Mouse (Mus musculus) myocyte (in vitro differentiated cells): Measurements from ENCODE around the gene Crybb1. TPM values are rescaled to one million over a fixed set of nuclear protein-coding genes. Genes with fewer than 3 reads are reported as not detected.
A peak's percentile ranks its signal among the peaks of the same experiment; 100 is the strongest.

Experiments used
- H3K27me3 ChIP-seq: one replicate; pipeline ENCODE4 v1.6.1; 2011; ENCODE audit not compliant: control insufficient read depth, insufficient read depth, insufficient read length
- H3K36me3 ChIP-seq: one replicate; pipeline ENCODE4 v1.6.1; 2011; ENCODE audit not compliant: control insufficient read depth, insufficient read depth
- H3K4me2 ChIP-seq: one replicate; pipeline ENCODE4 v1.6.1; 2011; ENCODE audit warnings: low read depth, control low read depth
- H3K4me3 ChIP-seq: one replicate; pipeline ENCODE4 v1.5.1; 2011; ENCODE audit warnings: mild to moderate bottlenecking, control low read depth, moderate library complexity
- H3K79me2 ChIP-seq: one replicate; pipeline ENCODE4 v1.6.1; 2011; ENCODE audit not compliant: control insufficient read depth, insufficient read depth
- H3ac ChIP-seq: one replicate; pipeline ENCODE4 v1.6.1; 2011; ENCODE audit not compliant: control insufficient read depth, insufficient read length
- CEBPB ChIP-seq: IDR thresholded peaks from 2 replicates; pipeline ENCODE4 v1.6.1; 2011; ENCODE audit warnings: mild to moderate bottlenecking, moderate library complexity; ENCODE audit not compliant: poor library complexity, insufficient read depth, severe bottlenecking
- E2F4 ChIP-seq: IDR thresholded peaks from one replicate; pipeline ENCODE4 v1.6.1; 2011; ENCODE audit warnings: mild to moderate bottlenecking, control low read depth, moderate library complexity; ENCODE audit not compliant: insufficient read depth
- MAX ChIP-seq: IDR thresholded peaks from one replicate; pipeline ENCODE4 v1.6.1; 2011; ENCODE audit warnings: low read depth, mild to moderate bottlenecking, control low read depth
- MYOD1 ChIP-seq, 3 experiments: IDR thresholded peaks; one replicate each; pipeline ENCODE4 v1.6.1; 2011; ENCODE audit warnings: control low read depth in 2 of 3, low read depth in 2 of 3, mild to moderate bottlenecking in 2 of 3, moderate library complexity in 1 of 3; ENCODE audit not compliant: insufficient read length in 2 of 3, control insufficient read depth in 1 of 3
- MYOG ChIP-seq, 3 experiments: IDR thresholded peaks; one replicate each; pipeline ENCODE4 v1.6.1; 2011; ENCODE audit warnings: control low read depth in 2 of 3, low read depth in 2 of 3, mild to moderate bottlenecking in 2 of 3; ENCODE audit not compliant: insufficient read length in 2 of 3, control insufficient read depth in 1 of 3, insufficient read depth in 1 of 3
- POLR2A ChIP-seq: IDR thresholded peaks from one replicate; pipeline ENCODE4 v1.6.1; 2011; ENCODE audit warnings: low read depth, mild to moderate bottlenecking, control low read depth, moderate library complexity; ENCODE audit not compliant: insufficient read length
- POLR2AphosphoS2 ChIP-seq: IDR thresholded peaks from one replicate; pipeline ENCODE4 v1.6.1; 2011; ENCODE audit warnings: low read depth, control low read depth; ENCODE audit not compliant: insufficient read length
- REST ChIP-seq: IDR thresholded peaks from one replicate; pipeline ENCODE4 v1.6.1; 2011; ENCODE audit warnings: mild to moderate bottlenecking, control low read depth, moderate library complexity; ENCODE audit not compliant: insufficient read depth, insufficient read length
- SRF ChIP-seq: IDR thresholded peaks from one replicate; pipeline ENCODE4 v1.6.1; 2011; ENCODE audit warnings: low read depth; ENCODE audit not compliant: control insufficient read depth, insufficient read length
- TCF12 ChIP-seq: IDR thresholded peaks from one replicate; pipeline ENCODE4 v1.6.1; 2011; ENCODE audit warnings: mild to moderate bottlenecking, control low read depth; ENCODE audit not compliant: poor library complexity, insufficient read depth, severe bottlenecking
- TCF3 ChIP-seq: IDR thresholded peaks from one replicate; pipeline ENCODE4 v1.6.1; 2011; ENCODE audit warnings: low read depth, control low read depth; ENCODE audit not compliant: insufficient read length
- USF1 ChIP-seq: IDR thresholded peaks from one replicate; pipeline ENCODE4 v1.6.1; 2011; ENCODE audit warnings: low read depth, mild to moderate bottlenecking, control low read depth, moderate library complexity
- polyA plus RNA-seq: library from polyadenylated mRNA; unstranded; fragments of >200 nt; fragmentation: generic; extraction: Trizol; gene quantifications from one replicate; pipeline ENCODE4 v1.2.1, GENCODE M21; 2012; ENCODE audit warnings: missing spikeins

Crybb1 gene
- polyA plus RNA-seq, 1 experiment = 0.36 TPM

DNA sequence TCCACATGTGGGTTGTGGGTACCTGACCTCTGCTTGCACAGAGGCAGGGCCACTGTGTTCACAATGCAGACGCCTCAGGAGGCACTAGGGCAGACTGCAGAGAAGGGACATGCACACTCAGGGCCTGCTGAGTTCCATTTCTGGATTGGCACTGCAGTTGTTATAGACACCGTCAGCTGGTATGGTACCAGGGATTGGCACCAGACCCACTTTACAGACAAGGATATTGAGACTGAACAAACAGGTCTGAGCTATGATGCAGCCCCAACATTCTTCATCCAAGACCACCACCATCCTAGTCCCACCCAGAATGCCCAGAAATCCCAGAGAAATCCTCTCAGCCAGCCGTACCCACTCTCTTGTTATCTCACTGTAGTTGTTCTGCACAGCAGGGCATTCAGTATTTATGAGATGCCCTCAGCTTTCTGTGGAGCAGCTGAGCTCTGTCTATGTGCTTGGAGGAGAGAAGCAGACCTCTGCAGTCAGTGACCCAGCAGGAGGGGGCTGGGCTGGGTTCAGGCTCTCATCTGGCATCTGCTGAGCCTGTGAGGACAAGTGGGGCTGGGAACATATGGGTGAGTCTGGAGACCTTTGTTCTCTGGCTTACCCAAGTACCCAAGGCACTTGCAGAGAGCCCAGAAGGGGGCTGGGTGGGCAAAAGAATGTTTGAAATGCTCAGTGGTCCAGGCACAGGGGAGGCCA, 16.7 kb upstream of the Crybb1 start:
- no peaks in the 10 kb centered on the region for H3K36me3 ChIP-seq
- H3K4me2 ChIP-seq = no peak overlapping the region
- H3K27me3 ChIP-seq = no peaks in the 10 kb centered on the region
- no peaks in the 10 kb centered on the region for H3K79me2 ChIP-seq
- H3ac ChIP-seq = no peak overlapping the region
- no peak overlapping the region for H3K4me3 ChIP-seq
- no peak for TF ChIP-seq MAX
- TF ChIP-seq MYOG (IDR thresholded peaks at IDR 0.05; ENCODE audit: control insufficient read depth in 1 of 3, insufficient read depth in 1 of 3, insufficient read length in 2 of 3, low read depth in 2 of 3) = no peak
- no peak for TF ChIP-seq POLR2AphosphoS2
- TF ChIP-seq E2F4 = no peak
- no peak for TF ChIP-seq USF1
- no peak for TF ChIP-seq MYOD1 (IDR thresholded peaks at IDR 0.05; ENCODE audit: control insufficient read depth in 1 of 3, insufficient read length in 2 of 3, low read depth in 2 of 3)
- TF ChIP-seq POLR2A = no peak
- TF ChIP-seq CEBPB = no peak

DNA sequence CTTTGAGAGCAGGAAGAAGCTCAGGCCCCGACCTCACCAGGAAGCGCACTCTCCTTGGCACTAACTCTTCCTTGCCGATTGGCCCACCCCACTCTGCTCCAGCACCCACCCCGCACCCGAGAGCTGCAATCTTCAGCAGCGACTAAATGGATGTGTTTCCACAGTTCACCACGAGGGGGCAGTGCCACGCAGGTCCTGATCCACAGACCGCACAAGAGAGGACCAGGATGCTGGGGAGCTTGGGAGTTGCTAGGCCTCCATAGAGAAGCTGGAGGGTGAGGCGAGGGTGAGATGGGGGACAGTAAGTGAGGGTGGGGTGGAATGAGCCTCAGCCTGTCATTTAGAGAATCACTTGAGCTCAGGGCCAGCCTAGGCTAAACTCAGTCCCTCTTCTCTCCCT, 14.9 kb upstream of the Crybb1 start:
- Histone ChIP-seq H3K4me3 (no peak overlapping the region), H3K4me2 (peak overlapping the region; percentile 26), H3K27me3 (no peaks in the 10 kb centered on the region), H3ac (no peak overlapping the region), H3K36me3 (no peaks in the 10 kb centered on the region), H3K79me2 (no peaks in the 10 kb centered on the region)
- TF ChIP-seq SRF = no peak
- TF ChIP-seq POLR2AphosphoS2 = no peak
- no peak for TF ChIP-seq REST
- TF ChIP-seq TCF3 = no peak
- TF ChIP-seq MYOD1 (IDR thresholded peaks at IDR 0.05; ENCODE audit: control insufficient read depth in 1 of 3, insufficient read length in 2 of 3, low read depth in 2 of 3) = no peak
- TF ChIP-seq USF1 = no peak
- TF ChIP-seq MYOG (IDR thresholded peaks at IDR 0.05; ENCODE audit: control insufficient read depth in 1 of 3, insufficient read depth in 1 of 3, insufficient read length in 2 of 3, low read depth in 2 of 3) = no peak
- no peak for TF ChIP-seq E2F4
- no peak for TF ChIP-seq MAX
- TF ChIP-seq TCF12 = no peak
- no peak for TF ChIP-seq CEBPB
- no peak for TF ChIP-seq POLR2A

DNA sequence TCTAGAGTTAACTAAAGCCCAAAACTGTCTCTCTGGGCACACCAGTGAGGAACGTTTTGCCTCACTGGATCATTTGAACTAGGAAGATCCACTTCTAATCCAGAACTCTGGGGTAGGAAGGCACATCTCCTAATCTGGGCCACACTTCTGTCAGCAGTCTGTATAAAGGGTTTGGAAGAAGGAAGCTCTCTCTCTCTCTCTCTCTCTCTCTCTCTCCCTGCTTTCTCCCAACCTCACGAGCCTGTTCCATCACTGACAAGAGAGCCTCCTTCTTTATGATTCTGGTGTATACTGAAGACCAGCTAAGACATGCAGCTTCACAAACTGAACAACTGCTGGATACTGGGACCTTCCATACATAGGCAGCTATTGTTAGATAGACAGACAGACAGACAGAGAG, 13.8 kb upstream of the Crybb1 start:
- H3K79me2 ChIP-seq = no peaks in the 10 kb centered on the region
- no peak for TF ChIP-seq TCF12
- no peak for TF ChIP-seq MAX
- TF ChIP-seq SRF = no peak
- no peak for TF ChIP-seq CEBPB
- TF ChIP-seq MYOD1 (IDR thresholded peaks at IDR 0.05; ENCODE audit: control insufficient read depth in 1 of 3, insufficient read length in 2 of 3, low read depth in 2 of 3) = no peak
- no peak for TF ChIP-seq MYOG (IDR thresholded peaks at IDR 0.05; ENCODE audit: control insufficient read depth in 1 of 3, insufficient read depth in 1 of 3, insufficient read length in 2 of 3, low read depth in 2 of 3)
- no peaks in the 10 kb centered on the region for H3K36me3 ChIP-seq
- H3K4me2 ChIP-seq = no peak overlapping the region
- H3ac ChIP-seq = no peak overlapping the region
- no peak overlapping the region for H3K4me3 ChIP-seq
- H3K27me3 ChIP-seq = no peaks in the 10 kb centered on the region

GRCm38 (mm10) chr5:112242361-112242778, 13.2 kb upstream of the Crybb1 start:
- Histone ChIP-seq H3K27me3 (no peaks in the 10 kb centered on the region), H3K36me3 (no peaks in the 10 kb centered on the region), H3ac (no peak overlapping the region), H3K79me2 (no peaks in the 10 kb centered on the region), H3K4me2 (no peak overlapping the region), H3K4me3 (no peak overlapping the region)
- TF ChIP-seq TCF12 (no peak), POLR2A (no peak), USF1 (no peak), REST (no peak), CEBPB (no peak), POLR2AphosphoS2 (no peak), SRF (no peak), TCF3 (no peak), MYOG (IDR thresholded peaks at IDR 0.05; ENCODE audit: control insufficient read depth in 1 of 3, insufficient read depth in 1 of 3, insufficient read length in 2 of 3, low read depth in 2 of 3) (no peak), MAX (no peak), MYOD1 (IDR thresholded peaks at IDR 0.05; ENCODE audit: control insufficient read depth in 1 of 3, insufficient read length in 2 of 3, low read depth in 2 of 3) (no peak), E2F4 (no peak)

DNA sequence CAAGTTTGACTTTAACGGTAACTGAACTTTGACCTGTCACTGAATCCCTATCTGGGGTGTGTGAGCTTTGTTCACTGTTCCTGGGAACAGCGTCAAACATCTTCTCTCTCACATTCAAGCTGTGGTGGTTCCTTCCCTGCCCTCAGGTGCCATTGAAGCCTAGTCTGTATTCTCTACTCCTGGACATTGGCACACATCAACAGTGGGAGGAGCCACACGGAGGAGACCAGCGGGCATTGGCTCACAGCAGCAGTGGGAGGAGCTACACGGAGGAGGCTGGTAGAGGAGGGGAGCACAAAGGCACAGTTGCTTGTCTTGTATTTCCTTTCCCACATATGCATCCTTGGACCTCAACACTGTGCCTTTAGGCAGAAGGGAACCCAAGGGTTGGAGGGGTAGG, 12.6 kb upstream of the Crybb1 start:
- Histone ChIP-seq H3K4me2 (no peak overlapping the region), H3K4me3 (no peak overlapping the region), H3K36me3 (no peaks in the 10 kb centered on the region), H3ac (no peak overlapping the region), H3K27me3 (no peaks in the 10 kb centered on the region), H3K79me2 (no peaks in the 10 kb centered on the region)
- TF ChIP-seq CEBPB (no peak), SRF (no peak), MYOG (IDR thresholded peaks at IDR 0.05; ENCODE audit: control insufficient read depth in 1 of 3, insufficient read depth in 1 of 3, insufficient read length in 2 of 3, low read depth in 2 of 3) (no peak), TCF3 (no peak), POLR2AphosphoS2 (no peak), USF1 (no peak), REST (no peak), E2F4 (no peak), POLR2A (no peak), MAX (no peak), TCF12 (no peak), MYOD1 (IDR thresholded peaks at IDR 0.05; ENCODE audit: control insufficient read depth in 1 of 3, insufficient read length in 2 of 3, low read depth in 2 of 3) (no peak)
